Mouse (Mus musculus) kidney, adult 8-10 months (tissue): Measurements from ENCODE around the gene Zdhhc25.

ENCODE experiments used
- DNase-seq, 2 experiments: peaks; one replicate each; pipeline ENCODE4 v3.0.0; 2022

The Zdhhc25 gene

DNA sequence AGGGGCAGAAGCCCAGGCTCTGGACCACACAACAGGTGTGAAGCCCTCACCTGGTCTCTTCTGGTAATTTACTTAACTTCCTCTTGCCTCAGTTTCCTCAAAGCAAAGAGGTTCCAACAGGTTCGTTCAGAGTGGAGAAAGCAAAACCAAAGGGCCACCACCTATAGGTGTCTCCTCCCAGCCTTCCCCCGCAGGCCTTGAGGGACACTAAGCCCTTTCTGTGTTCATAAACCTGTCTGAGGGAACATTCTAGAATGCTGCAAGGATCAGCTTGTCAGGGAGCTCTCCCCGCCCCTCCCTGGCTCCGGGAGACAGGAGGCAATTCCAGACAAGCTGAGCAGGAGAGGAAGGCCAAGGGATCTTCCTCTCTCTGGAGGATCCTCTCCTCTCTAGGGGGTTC is at the start of gene Zdhhc25:
TSS of gene Zdhhc25 (plus strand) at position 301 of the 400 bp plus-strand sequence.
- no peak for DNase-seq

DNA sequence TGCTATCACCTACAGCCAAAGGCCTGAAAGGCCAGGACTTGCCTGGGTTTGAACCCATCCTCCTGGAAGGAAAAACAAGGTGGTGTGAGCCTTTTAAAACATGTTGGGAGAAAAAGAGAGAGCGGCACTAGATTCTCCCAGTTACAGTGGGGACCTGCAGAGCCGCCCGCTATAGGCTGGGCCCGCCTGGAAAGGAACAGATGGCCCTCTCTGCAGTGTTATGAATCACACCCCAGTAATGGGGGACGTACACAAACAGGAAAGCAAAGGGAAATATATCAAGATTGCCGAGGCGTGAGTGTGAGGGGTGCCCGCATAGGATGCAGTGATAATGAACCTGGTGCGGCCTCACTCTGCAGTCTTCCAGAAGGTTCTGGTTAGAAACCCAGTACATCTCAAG is 47.2 kb upstream of the Zdhhc25 start:
- DNase-seq: no peak

DNA sequence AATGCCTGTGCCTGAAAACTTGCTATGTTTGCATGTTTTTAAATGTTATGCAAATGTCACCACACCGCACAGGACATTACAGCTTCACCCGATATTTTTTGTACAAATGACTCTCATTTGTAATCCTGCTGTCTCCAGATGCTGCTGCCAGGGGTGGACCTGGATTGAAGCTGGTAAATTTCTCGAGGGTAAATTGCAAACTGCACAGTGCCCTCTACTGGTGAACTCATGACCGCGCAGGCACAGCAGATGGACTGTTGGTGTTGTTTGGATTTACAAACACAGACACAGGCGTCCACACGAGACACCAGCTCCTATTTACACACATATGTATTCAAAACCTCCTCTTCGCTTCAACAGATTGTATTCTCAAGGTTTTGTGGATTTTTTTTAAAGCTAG is 44.6 kb upstream of the Zdhhc25 start:
- DNase-seq: peak in 1 of 2 experiments; percentile 20

GRCm38 (mm10) chr15:88560637-88561036 is 39.5 kb upstream of the Zdhhc25 start:
- DNase-seq: no peak

DNA sequence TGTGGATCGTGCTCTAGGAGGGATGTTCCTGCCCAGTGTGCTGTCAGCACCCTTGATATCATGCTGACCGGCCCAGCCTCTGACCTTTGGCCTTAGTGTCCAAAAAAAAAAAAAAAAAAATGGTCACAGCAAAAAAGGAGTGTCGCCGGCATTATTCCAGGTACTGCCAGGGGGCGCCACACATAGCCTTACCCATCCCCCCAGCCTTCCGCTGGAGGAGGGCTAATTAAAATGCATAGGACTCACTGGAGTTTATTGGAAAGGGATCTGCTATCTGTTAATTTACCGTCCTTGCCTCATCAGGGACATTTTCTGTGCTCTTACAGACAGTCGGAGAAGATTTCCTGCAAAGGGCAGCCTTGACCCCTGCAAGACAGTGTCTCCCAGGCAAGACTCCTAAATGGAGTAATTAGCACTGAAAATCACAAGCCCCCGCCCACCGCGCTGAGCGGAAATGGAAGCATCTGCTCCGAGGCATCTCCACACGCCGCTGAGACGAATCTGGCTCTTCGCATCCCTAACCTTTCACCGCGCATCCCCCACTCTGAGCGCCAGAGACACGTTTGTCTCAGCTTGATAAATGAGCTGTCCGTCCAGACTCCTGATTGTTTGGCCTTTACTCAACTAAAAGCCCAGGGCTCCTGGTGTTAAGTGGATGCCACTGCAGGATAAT is 38.9 kb upstream of the Zdhhc25 start:
- DNase-seq: no peak

DNA sequence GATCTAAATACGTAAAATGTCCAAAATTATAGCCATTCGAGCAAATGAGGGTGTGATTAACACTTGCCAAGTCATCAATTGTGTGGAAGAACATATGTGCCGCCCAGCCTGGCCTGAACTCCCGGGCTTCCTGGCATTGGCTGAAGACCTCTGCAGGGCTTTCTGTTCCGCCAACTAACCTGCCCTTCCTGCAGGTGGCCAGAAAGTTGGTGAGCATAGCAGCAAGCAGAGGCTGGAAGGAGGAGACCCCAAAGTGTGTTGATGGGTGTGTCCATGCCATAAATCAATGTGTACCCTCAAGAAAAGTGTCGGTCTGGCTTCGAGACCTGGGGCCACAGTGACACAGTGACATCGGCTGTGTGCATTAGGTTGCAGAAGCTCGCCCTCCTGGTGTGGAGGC is 34.8 kb upstream of the Zdhhc25 start:
- DNase-seq: no peak

GRCm38 (mm10) chr15:88565806-88566205 is 34.3 kb upstream of the Zdhhc25 start:
- DNase-seq: no peak

DNA sequence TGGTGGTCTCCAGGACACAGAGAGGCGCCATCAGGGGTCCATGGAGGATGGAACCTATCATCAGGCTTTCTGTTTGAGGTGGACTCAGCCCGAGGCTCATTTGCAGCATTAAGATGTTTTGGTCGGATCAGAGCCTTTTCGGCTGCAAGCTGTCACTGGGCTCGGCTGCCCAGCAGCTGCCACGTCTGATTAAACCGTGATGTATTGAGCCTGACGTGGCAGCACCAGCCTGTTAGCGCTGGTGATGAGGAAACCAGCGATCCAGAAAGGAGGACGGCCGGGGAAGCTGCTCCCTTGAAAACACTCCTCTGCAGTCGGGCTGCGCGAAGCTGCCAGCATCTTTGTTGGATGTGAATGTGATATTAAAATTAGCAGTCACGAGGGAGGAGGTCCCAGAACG is 29.4 kb upstream of the Zdhhc25 start:
- no peak for DNase-seq

- DNase-seq: no peak
Measured at GRCm38 (mm10) chr15:88579461-88579860, 20.6 kb upstream of the Zdhhc25 start.

GRCm38 (mm10) chr15:88602496-88602895 is 2.4 kb downstream of the Zdhhc25 start:
- DNase-seq: no peak

DNA sequence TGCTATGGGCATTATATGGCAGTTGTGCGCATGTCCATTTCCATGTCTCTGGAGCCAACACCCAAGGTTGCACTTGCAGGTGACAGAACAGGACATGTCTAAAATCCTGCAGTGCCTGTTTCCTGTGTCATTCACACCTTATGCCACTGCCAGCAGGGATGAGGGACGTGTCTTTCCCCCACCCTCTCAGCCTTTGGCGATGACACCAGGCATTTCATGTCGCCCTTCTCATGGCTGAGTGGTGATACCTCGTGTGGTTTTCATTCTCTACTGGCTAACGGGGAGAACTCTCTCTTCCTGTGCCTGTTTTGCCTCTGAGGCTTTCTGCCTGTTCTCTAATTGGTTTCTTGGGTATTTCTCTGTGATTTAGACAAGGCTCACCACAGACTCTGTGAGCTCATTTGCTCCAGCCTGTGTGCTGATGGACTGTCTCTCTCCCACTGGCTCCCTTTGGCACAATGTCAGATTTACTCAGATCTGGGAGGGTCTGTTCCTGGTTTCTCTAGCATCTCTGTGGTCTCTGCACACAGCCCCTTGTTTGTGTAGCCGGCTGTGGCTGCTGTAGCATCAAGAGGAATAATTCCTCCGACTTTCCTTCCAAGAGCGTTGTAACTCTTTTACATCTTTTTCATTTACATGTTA is 3.1 kb downstream of the Zdhhc25 start:
- DNase-seq: no peak

GRCm38 (mm10) chr15:88603733-88604119 is 3.6 kb downstream of the Zdhhc25 start:
- DNase-seq: no peak

DNA sequence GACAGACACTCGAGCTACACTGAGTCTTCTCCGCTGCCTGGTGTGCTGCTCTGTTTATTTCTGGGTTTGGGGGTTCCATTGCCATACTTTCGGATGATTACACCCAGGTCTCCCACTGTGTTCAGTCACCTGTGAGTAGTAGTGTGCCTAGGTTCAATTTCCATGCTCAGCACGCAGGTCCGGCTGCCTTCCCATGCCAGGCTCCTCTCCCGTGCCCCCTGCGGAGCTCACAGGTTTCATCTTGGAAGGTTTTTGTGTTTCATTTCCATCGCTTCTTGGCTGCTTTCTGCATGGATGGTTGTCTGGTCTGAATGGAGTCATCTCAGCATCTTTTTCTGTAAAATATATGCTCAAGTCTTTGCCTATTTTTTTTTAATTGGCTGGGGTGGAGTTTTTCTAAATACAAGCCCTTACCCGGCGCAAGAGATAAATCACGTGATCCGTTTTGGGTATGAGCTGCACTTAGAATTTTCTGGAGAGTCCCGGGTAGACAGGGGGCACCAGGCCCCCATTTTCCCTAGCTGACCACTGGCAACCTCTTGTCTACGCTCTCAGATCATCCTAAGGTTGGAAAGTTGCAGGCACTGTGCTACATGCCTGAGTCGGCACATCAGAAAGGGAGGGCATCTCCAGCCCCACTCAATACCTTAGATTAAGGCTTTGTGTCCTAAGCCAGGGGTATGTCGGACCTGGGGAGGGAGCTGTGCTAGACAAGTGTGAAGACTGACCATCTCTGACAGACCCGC is 4.7 kb downstream of the Zdhhc25 start:
- no peak for DNase-seq

- DNase-seq: no peak
Measured at GRCm38 (mm10) chr15:88605415-88605785, 5.3 kb downstream of the Zdhhc25 start.

GRCm38 (mm10) chr15:88617125-88617524 is 17.0 kb downstream of the Zdhhc25 start:
- no peak for DNase-seq

- peak in 1 of 2 experiments; percentile 13 for DNase-seq
Measured at GRCm38 (mm10) chr15:88618008-88618773, 18.1 kb downstream of the Zdhhc25 start.

GRCm38 (mm10) chr15:88620017-88620416 is 19.9 kb downstream of the Zdhhc25 start:
- DNase-seq: no peak

GRCm38 (mm10) chr15:88623891-88624290 is 23.8 kb downstream of the Zdhhc25 start:
- no peak for DNase-seq

DNA sequence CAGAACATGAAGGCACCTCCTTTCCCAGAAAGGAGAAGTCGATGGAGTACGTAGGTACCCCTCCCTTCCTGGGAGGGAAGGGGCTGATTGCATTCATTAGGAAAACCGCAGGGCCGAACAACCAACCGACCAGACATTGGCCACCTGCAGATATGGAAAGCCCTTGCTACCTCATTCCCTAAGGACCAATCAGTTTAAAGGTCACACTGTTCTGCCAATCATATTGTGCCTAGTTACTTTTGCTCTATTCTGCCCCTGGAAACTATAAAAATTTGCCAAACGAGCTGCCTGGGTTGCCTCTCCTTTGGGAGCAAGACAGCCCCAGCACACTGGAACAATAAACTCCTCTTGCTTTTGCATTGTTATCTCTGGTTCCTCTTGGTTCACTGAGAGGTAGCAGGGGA is 24.8 kb downstream of the Zdhhc25 start:
- DNase-seq: no peak

GRCm38 (mm10) chr15:88625303-88626066 is 25.4 kb downstream of the Zdhhc25 start:
- no peak for DNase-seq

GRCm38 (mm10) chr15:88626886-88627488 is 26.9 kb downstream of the Zdhhc25 start:
- no peak for DNase-seq

DNA sequence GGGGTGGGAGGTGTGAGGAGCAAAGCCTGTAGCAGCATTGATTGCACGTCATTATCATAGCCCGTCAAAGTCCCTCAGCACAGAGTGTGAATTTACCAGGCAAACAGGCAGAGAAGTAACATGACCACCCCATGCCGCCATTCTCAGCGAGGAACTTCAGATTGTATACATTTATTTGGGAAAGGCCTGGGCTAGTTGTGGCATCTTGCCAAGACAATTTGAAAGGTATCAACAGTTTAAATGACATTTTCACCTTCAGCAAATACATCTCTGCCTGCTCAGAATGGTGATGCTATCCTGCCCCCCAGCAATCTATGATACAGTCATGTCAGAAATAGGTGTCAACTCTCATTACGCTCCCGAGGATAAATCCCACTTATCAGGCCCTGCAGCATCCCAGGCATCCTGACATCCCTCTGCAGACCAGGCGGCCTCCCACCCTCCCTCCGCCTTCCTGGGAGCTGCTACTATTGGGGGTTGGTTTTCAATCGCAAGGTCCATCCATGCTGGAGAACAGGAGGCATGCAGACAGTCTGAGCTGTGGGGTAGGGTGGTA is 28.8 kb downstream of the Zdhhc25 start:
- no peak for DNase-seq
